Mouse (Mus musculus) cerebellum, adult 9-11 months (tissue): ENCODE measurements around the gene Mcub.
A peak's percentile ranks its signal among the peaks of the same experiment; 100 is the strongest.

ENCODE experiments used
- DNase-seq: peaks from one replicate; pipeline ENCODE4 v3.0.0; 2022

Gene Mcub

DNA sequence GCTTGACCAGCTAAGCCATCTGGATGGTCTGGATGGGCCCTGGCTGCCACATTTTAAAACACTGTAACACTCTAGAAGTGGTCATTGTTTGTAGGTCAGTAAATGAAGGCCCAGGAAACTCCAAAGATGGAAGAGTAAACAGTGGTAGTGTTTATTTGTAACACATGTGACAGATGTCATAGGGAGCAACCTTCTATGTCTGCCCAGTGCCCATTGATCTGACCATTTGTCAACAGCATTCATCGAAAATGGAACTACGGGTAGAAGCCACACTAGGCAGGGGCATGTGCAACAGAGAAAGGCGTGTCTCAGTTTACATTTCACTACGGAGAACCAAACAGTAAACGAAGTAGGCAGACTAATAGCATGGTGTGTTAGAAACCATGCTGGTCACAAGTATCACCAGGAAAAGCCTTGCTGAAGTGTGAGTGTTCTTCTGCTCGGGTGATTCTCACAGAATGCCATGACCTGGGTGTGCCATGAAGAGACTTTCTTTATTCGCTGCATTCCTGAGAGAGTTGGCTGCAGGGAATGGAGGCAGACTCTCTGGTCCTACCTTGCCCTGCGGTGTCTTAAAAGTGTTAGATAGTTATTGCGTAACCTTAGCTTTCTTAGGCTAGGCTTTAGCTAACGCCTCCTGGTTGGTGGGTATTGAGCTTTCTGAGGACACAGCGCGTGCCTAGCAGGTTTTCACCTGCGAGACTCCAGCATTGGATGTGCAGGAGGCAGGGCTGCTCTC, 82.1 kb downstream of the Mcub start:
- no peak for DNase-seq

- no peak for DNase-seq
Measured at GRCm38 (mm10) chr3:129886430-129886829, 83.6 kb downstream of the Mcub start.

- DNase-seq, result no peak
Measured at GRCm38 (mm10) chr3:129885577-129885976, 84.4 kb downstream of the Mcub start.

DNA sequence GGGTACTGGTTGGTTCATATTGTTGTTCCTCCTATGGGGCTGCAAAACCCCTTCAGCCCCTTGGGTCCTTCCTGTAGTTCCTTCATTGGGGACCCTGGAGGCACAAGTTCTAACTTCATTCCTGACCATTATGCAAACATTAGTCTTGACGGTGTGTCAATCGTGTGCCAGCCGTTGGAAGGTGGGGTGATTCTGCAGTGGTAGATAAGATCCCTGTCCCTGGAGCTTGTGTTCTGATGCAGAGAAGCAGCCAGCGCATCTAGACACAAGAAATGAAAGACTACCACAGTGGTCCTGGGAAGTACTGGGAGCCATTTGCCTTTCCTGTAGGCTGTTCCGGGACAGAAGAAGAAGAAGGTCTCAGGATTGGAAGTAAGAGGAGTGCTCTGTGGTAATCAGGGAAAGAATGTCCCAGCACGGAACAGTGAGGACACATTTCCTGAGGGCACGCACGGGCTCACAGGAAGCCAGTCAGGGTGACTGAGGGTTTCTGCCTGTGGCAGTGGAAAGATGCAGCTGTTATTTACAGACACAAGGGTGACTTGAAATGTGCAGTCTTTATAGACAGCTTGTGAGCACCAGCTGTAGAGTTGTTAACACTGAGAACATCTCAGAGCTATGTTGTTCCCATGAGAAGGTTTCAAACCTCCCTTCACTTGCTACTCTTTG, 88.9 kb downstream of the Mcub start:
- DNase-seq, result no peak

GRCm38 (mm10) chr3:129879913-129880312, 90.1 kb downstream of the Mcub start:
- no peak for DNase-seq

- no peak for DNase-seq
Measured at GRCm38 (mm10) chr3:129879131-129879757, 90.8 kb downstream of the Mcub start.

GRCm38 (mm10) chr3:129878405-129879021, 91.5 kb downstream of the Mcub start, which contains the start of gene Pla2g12a:
Gene Pla2g12a, plus strand, starts transcription at chr3:129878606.
- DNase-seq, result peak; percentile 92

DNA sequence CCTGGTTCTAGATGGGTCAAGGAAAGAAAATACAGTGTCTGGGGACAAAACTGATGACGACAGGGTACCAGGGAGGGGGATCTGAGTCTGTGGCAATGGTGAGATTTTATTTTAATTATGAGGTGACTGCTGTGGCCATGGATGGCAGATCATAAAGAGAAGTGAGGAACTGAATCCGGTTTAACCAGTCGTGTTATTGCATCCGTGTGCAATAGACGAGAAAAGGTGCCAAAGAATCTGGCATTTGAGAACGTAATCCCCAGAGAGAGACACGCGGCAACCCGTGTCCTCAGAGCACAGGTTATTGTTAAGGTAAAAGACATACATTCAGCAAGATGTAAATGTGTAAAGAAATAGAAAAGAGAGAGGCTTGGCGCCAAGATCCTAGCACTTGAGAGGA, 92.7 kb downstream of the Mcub start:
- DNase-seq, result no peak
